Mouse (Mus musculus): ENCODE results near the gene C2cd2l. TPM values are rescaled to one million over a fixed set of nuclear protein-coding genes. Genes with fewer than 3 reads are reported as not detected.
A peak's percentile ranks its signal among the peaks of the same experiment; 100 is the strongest.
"Not testable (repeated sequence)": the region's sequence is repeated elsewhere in the genome, so short reads cannot be mapped to it uniquely, and the experiment has no call there.

C2cd2l gene
- polyA plus RNA-seq (2015; fragmentation: Nextera tagmentation; extraction: Ambion mirVana) = 8.2 and 8.6 TPM in 2 replicates

GRCm38 (mm10) chr9:44319887-44320798, at the start of gene C2cd2l:
Gene C2cd2l, minus strand, starts transcription at chr9:44320285.
- Histone ChIP-seq H3K36me3 (ENCODE audit: control insufficient read depth, insufficient read depth) (peaks cover 6% of the 10 kb centered on the region), H3K4me3 (ENCODE audit: low read length) (peak within 1 kb of the TSS; percentile 62), H3K27ac (ENCODE audit: low read length) (peak within 1 kb of the TSS; percentile 87), H3K9me3 (replicated peaks; ENCODE audit: control insufficient read depth, low read length) (no peaks in the 10 kb centered on the region), H3K4me2 (ENCODE audit: low read depth, low read length) (peak within 1 kb of the TSS; percentile 88), H3K9ac (ENCODE audit: low read length) (peak within 1 kb of the TSS; percentile 77), H3K27me3 (ENCODE audit: control insufficient read depth, insufficient read depth, low read length) (no peaks in the 10 kb centered on the region), H3K4me1 (ENCODE audit: control insufficient read depth, insufficient read depth, low read length) (peaks cover 23% of the 10 kb centered on the region)
- under 1% methylated on average over 63 of the region's 67 CpGs for whole genome bisulfite sequencing
- peak; percentile 99 for ATAC-seq (replicated peaks; ENCODE audit: extremely low read depth, insufficient read depth, low FRiP score)

GRCm38 (mm10) chr9:44364480-44364879, 44.4 kb upstream of the C2cd2l start:
- peaks cover 4% of the 10 kb centered on the region; the same call in 1 of the 2 replicates for H3K36me3 ChIP-seq (ENCODE audit: control insufficient read depth, insufficient read depth)
- no peaks in the 10 kb centered on the region for H3K9me3 ChIP-seq (replicated peaks; ENCODE audit: control insufficient read depth, low read length)
- peaks cover 7% of the 10 kb centered on the region for H3K4me1 ChIP-seq (ENCODE audit: control insufficient read depth, insufficient read depth, low read length)
- no peaks in the 10 kb centered on the region for H3K27me3 ChIP-seq (ENCODE audit: control insufficient read depth, insufficient read depth, low read length)
- ATAC-seq (replicated peaks; ENCODE audit: extremely low read depth, insufficient read depth, low FRiP score) = no peak
- 64% methylated on average over 3 of the region's 3 CpGs for WGBS
- no peak overlapping the region for H3K4me2 ChIP-seq (ENCODE audit: low read depth, low read length)
- no peak overlapping the region for H3K27ac ChIP-seq (ENCODE audit: low read length)
- H3K4me3 ChIP-seq (ENCODE audit: low read length) = no peak overlapping the region
- H3K9ac ChIP-seq (ENCODE audit: low read length) = no peak overlapping the region

- WGBS = 34% methylated on average over 4 of the region's 4 CpGs
- Histone ChIP-seq H3K4me3 (ENCODE audit: low read length) (peak overlapping the region; percentile 82), H3K27ac (ENCODE audit: low read length) (peak overlapping the region; percentile 75), H3K9ac (ENCODE audit: low read length) (peak overlapping the region; percentile 61; the same call in 1 of the 2 replicates), H3K4me2 (ENCODE audit: low read depth, low read length) (peak overlapping the region; percentile 85), H3K36me3 (ENCODE audit: control insufficient read depth, insufficient read depth) (peaks cover 21% of the 10 kb centered on the region)
- not testable (repeated sequence) for ATAC-seq (replicated peaks; ENCODE audit: extremely low read depth, insufficient read depth, low FRiP score); H3K27me3 ChIP-seq (ENCODE audit: control insufficient read depth, insufficient read depth, low read length); H3K4me1 ChIP-seq (ENCODE audit: control insufficient read depth, insufficient read depth, low read length); H3K9me3 ChIP-seq (replicated peaks; ENCODE audit: control insufficient read depth, low read length)
These were observed 41.8 kb upstream of the C2cd2l start for GRCm38 (mm10) chr9:44361931-44362330.

DNA sequence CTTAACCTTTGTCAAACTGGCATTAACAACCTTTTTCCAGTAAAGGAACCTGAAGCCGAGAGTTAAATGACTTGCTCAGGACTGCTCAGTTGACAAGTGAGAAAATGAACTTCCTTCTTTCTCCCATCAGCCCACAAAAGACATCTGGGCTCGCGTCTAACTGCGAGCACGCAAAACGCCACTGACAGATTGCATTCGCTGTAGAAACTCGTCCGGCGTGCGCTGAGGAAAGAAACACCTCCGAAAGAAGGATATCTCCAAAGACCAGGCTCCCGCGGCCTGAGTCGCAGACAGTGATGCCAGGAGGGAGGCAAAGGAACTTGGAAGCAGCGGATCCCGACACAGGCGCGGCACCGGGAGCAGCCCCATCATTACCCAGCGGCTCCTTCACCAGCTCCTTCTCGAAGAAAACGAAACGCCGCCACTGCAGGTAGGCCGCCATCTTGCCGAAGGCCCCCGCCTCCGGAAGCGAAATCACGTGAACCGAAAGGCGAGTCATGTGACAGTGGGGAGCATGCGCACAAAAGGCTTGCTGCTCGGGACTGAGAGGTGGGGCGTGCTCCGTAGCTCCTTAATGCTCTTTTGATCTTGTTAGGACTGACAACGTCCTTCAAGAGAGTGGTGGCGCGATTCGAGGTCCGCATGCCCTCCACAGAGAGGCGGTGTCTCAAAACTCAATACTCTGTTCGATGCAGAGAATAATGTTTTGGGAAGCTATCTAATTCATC, 41.3 kb upstream of the C2cd2l start, which contains the start of gene Vps11:
Gene Vps11, minus strand, starts transcription at position 481 of the 728 bp plus-strand sequence.
- H3K4me2 ChIP-seq (ENCODE audit: low read depth, low read length) = peak within 1 kb of the TSS; percentile 85
- peaks cover 7% of the 10 kb centered on the region for H3K4me1 ChIP-seq (ENCODE audit: control insufficient read depth, insufficient read depth, low read length)
- peak; percentile 93 for ATAC-seq (replicated peaks; ENCODE audit: extremely low read depth, insufficient read depth, low FRiP score)
- peaks cover 26% of the 10 kb centered on the region for H3K36me3 ChIP-seq (ENCODE audit: control insufficient read depth, insufficient read depth)
- H3K4me3 ChIP-seq (ENCODE audit: low read length) = peak within 1 kb of the TSS; percentile 82
- peak within 1 kb of the TSS; percentile 85 for H3K9ac ChIP-seq (ENCODE audit: low read length)
- peak within 1 kb of the TSS; percentile 75 for H3K27ac ChIP-seq (ENCODE audit: low read length)
- no peaks in the 10 kb centered on the region for H3K9me3 ChIP-seq (replicated peaks; ENCODE audit: control insufficient read depth, low read length)
- H3K27me3 ChIP-seq (ENCODE audit: control insufficient read depth, insufficient read depth, low read length) = no peaks in the 10 kb centered on the region
- under 1% methylated on average over 44 of the region's 44 CpGs for WGBS

DNA sequence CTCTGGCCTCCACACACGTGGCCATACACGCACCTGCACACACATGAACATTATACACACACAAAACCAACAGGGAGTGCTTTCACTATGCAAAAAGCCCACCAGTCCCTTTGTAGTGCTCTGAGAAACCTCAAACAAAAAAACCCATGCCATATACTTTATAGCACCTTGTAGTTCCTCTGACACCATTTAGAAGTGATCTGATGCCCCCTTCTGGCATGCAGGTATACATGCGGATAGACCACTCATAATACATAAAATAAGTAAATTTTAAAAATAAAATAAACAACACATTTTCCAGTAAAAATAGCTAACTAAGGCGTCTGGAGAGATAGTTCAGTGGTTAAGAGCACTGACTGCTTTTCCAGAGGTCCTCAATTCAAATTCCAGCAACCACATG, 37.1 kb upstream of the C2cd2l start:
- no peaks in the 10 kb centered on the region for H3K9me3 ChIP-seq (replicated peaks; ENCODE audit: control insufficient read depth, low read length)
- no peak overlapping the region for H3K4me2 ChIP-seq (ENCODE audit: low read depth, low read length)
- no peak overlapping the region for H3K9ac ChIP-seq (ENCODE audit: low read length)
- peaks cover 7% of the 10 kb centered on the region for H3K4me1 ChIP-seq (ENCODE audit: control insufficient read depth, insufficient read depth, low read length)
- H3K4me3 ChIP-seq (ENCODE audit: low read length) = no peak overlapping the region
- H3K27ac ChIP-seq (ENCODE audit: low read length) = no peak overlapping the region
- no peak for ATAC-seq (replicated peaks; ENCODE audit: extremely low read depth, insufficient read depth, low FRiP score)
- peaks cover 53% of the 10 kb centered on the region for H3K36me3 ChIP-seq (ENCODE audit: control insufficient read depth, insufficient read depth)
- H3K27me3 ChIP-seq (ENCODE audit: control insufficient read depth, insufficient read depth, low read length) = no peaks in the 10 kb centered on the region
- WGBS = 75% methylated on average over 4 of the region's 4 CpGs

DNA sequence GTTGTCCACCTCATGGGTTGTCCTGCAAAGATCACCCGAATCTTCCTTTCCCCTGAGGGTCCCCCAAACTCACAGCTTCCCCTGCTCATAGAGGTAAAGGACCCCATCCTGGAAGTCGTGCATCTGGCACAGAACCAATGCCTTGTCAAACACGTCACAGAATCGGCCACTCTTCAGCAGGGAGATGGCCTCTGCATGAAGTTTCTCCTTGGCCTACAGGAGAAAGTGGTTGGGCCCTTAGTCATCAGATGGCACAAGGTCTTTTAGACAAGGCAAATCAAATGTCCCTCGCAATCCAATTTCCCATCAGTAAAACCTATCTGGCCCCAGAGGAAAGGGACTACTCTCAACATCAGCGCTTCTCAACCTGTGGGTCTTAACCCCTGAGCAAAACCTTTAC, 33.1 kb upstream of the C2cd2l start:
- no peaks in the 10 kb centered on the region for H3K4me1 ChIP-seq (ENCODE audit: control insufficient read depth, insufficient read depth, low read length)
- no peak for ATAC-seq (replicated peaks; ENCODE audit: extremely low read depth, insufficient read depth, low FRiP score)
- H3K36me3 ChIP-seq (ENCODE audit: control insufficient read depth, insufficient read depth) = peaks cover 61% of the 10 kb centered on the region
- peaks cover 5% of the 10 kb centered on the region; the same call in 1 of the 2 replicates for H3K9me3 ChIP-seq (replicated peaks; ENCODE audit: control insufficient read depth, low read length)
- no peaks in the 10 kb centered on the region for H3K27me3 ChIP-seq (ENCODE audit: control insufficient read depth, insufficient read depth, low read length)
- H3K27ac ChIP-seq (ENCODE audit: low read length) = no peak overlapping the region
- no peak overlapping the region for H3K4me2 ChIP-seq (ENCODE audit: low read depth, low read length)
- 83% methylated on average over 6 of the region's 6 CpGs for WGBS
- H3K4me3 ChIP-seq (ENCODE audit: low read length) = no peak overlapping the region
- H3K9ac ChIP-seq (ENCODE audit: low read length) = no peak overlapping the region

DNA sequence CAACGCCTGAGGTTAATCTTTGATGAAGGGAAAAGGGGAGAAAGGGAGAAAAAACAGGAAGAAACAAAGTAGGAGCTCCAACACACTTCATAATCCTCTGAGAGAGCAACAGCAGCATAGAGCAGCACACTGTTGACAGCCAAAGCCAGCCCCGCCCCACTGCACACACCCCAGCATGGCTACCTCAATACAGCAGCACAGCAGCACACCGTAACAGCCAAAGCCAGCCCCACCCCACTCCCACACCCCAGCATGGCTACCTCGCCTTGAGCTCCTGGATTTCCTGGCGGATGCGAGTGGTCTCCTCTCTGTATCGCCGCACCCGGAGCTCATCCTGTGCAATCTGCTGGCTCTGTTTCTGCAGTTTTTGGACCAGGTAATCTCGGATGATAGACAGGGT, 32.3 kb upstream of the C2cd2l start:
- Histone ChIP-seq H3K4me2 (ENCODE audit: low read depth, low read length) (no peak overlapping the region), H3K27ac (ENCODE audit: low read length) (no peak overlapping the region), H3K9ac (ENCODE audit: low read length) (no peak overlapping the region), H3K36me3 (ENCODE audit: control insufficient read depth, insufficient read depth) (peaks cover 64% of the 10 kb centered on the region), H3K9me3 (replicated peaks; ENCODE audit: control insufficient read depth, low read length) (peaks cover 5% of the 10 kb centered on the region; the same call in 1 of the 2 replicates), H3K4me1 (ENCODE audit: control insufficient read depth, insufficient read depth, low read length) (no peaks in the 10 kb centered on the region), H3K4me3 (ENCODE audit: low read length) (no peak overlapping the region), H3K27me3 (ENCODE audit: control insufficient read depth, insufficient read depth, low read length) (no peaks in the 10 kb centered on the region)
- no peak for ATAC-seq (replicated peaks; ENCODE audit: extremely low read depth, insufficient read depth, low FRiP score)
- WGBS = 87% methylated on average over 10 of the region's 10 CpGs

- no peaks in the 10 kb centered on the region for H3K4me1 ChIP-seq (ENCODE audit: control insufficient read depth, insufficient read depth, low read length)
- no peak overlapping the region for H3K4me2 ChIP-seq (ENCODE audit: low read depth, low read length)
- peaks cover 65% of the 10 kb centered on the region for H3K36me3 ChIP-seq (ENCODE audit: control insufficient read depth, insufficient read depth)
- WGBS = 94% methylated on average over 4 of the region's 4 CpGs
- H3K9ac ChIP-seq (ENCODE audit: low read length) = no peak overlapping the region
- H3K4me3 ChIP-seq (ENCODE audit: low read length) = no peak overlapping the region
- H3K27ac ChIP-seq (ENCODE audit: low read length) = no peak overlapping the region
- no peak for ATAC-seq (replicated peaks; ENCODE audit: extremely low read depth, insufficient read depth, low FRiP score)
- peaks cover 5% of the 10 kb centered on the region; the same call in 1 of the 2 replicates for H3K9me3 ChIP-seq (replicated peaks; ENCODE audit: control insufficient read depth, low read length)
- H3K27me3 ChIP-seq (ENCODE audit: control insufficient read depth, insufficient read depth, low read length) = no peaks in the 10 kb centered on the region
These were observed 31.3 kb upstream of the C2cd2l start for GRCm38 (mm10) chr9:44351396-44351795.

Data from heart, embryonic 16.5 days (tissue).